Mouse (Mus musculus) heart, postnatal 25 days (tissue): ENCODE results near the gene Slc7a6os. TPM values are rescaled to one million over a fixed set of nuclear protein-coding genes. Genes with fewer than 3 reads are reported as not detected.
"Not testable (repeated sequence)": the region's sequence is repeated elsewhere in the genome, so short reads cannot be mapped to it uniquely, and the experiment has no call there.

Source experiments
- DNase-seq: peaks from one replicate; pipeline ENCODE4 v3.0.0; 2022; ENCODE audit warnings: low spot score
- intact Hi-C: fragments of 180-260 bp; cut with DNase I; formaldehyde crosslinking; loops from one replicate; pipeline ENCODE4 v1.15.1; 2025
- total RNA-seq, 2 experiments: library from RNA; stranded (reverse); gene quantifications; 2 replicates each; pipeline ENCODE4 v1.2.3; 2021

The Slc7a6os gene
- 10 to 100 TPM in 1 of 2 experiments, 1 to 10 TPM in 1; 9.6 to 10.9 TPM for total RNA-seq

DNA sequence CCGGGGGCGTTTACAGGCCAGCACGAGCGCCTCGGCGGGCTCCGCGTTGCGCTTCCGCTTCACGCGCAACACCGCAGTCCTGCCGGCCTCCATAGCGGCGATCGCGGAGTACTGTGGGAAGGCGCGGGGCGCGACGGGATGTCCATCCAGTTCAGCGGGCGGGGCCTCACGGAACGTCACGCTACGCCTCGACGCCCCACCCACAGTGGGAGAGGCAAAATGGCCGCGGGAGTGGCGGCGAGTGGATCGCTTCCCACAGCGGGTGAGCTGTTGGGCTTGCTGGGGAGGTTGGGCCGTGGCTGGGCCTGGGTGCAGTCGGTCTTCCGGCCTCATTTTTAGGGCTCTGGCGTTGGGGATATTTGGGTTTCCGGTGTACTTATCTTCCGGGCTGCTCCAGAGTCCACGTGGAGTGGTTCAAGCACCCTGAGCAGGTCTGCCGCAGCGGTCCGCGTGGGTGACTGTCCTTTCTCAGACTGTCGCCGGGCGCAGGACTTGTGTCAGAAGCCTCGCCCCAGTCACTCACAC lies at the start of gene Slc7a6os, which contains the start of gene Prmt7:
Gene Slc7a6os, minus strand, starts transcription at position 115 of the 525 bp plus-strand sequence.
Gene Prmt7, plus strand, starts transcription at position 116 of the 525 bp plus-strand sequence.
- peak; percentile 89 for DNase-seq
- intact Hi-C loops = loop anchor here (5.0 kb wide), 1 partner anchor 69 kb away; no protein-coding TSS in a partner anchor

DNA sequence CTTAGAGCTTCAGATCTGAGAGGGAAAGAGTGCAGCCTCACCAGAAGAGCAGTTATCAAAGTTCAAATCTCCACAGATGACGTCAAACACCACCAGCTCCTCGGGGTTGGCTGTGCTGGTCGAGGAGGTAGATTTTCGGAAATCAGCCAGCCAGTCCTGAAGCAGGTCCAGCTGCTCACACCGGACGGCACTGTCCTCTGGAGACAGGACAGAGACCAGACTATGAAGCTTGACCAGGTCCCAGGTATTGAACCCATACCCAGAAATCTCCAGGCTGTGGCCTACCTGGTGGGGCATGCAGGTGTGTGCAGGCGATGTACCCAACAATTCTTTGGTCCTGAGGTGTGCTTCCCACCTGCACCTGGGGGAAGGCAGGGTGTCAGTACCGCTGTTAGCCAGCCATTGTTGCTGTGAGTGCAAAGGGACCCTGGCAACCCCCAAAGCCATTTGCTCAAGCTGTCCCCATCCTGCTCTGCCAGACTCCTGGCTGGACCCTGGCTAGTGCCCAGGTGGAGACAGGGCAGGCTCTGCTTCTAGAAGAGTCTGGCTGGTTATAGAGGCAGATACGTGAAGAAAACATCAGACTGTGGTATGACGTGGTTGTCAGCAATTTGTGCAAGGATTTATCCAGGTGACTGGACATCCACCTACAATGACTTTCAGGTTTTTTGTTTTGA lies 49.0 kb upstream of the Slc7a6os start:
- no peak for DNase-seq
- intact Hi-C loops = no loop called here

DNA sequence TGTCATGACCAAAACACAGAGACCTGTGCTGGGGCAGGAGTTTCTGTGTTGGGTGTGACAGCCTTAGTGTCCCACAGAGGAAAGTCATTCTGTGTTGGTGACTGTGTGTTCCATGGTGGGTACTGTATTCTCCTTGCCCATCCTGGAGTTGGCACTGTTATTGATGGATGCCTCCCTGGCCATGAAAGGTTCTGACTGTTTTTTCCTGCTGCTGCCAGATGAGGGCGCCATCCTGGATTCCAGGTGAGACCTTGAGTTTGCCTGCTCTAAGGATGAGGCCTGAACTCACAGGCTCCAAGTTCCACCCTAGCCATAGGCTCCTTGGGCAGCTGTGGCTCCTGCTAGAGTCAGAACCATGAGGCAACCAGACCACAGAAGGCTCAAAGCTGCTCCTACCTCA lies 47.4 kb upstream of the Slc7a6os start:
- no peak for DNase-seq
- intact Hi-C loops = no loop called here

DNA sequence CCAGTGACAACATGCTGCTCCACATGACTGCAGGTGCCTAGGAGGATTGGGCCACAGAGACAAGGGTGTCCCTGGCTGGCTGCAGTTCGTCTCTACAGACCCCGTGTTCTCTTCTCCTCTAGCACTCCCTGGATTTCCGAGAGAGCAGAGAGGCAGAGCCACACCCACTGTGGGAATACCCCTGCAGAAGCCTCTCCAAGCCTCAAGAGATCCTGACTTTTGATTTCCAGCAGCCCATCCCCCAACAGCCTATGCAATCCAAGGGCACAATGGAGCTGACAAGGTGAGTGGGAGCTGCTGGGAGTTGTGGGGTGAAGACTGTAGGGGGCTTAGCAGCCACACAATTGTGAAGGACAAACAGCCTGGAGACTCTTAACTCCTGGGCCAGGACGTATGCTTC lies 39.5 kb upstream of the Slc7a6os start:
- no peak for DNase-seq
- intact Hi-C loops = no loop called here

DNA sequence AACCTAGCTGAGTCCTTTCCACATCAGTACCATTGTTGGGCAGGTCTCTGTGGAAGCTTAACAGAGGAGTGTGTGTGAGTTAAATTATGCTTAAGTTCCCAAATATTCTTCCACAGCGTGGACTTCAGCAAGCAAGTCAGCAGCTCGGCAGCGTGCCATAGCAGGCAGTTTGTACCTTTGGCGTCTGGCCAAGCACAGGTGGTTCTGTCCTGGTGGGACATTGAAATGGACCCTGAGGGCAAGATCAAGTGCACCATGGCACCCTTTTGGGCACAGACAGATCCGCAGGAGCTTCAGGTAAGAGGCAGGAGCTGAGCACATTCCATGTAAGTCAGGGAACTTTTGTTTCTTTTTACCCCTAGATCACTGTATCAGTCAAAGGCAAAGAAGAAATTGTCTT lies 26.4 kb upstream of the Slc7a6os start:
- intact Hi-C loops = no loop called here
- DNase-seq = no peak

DNA sequence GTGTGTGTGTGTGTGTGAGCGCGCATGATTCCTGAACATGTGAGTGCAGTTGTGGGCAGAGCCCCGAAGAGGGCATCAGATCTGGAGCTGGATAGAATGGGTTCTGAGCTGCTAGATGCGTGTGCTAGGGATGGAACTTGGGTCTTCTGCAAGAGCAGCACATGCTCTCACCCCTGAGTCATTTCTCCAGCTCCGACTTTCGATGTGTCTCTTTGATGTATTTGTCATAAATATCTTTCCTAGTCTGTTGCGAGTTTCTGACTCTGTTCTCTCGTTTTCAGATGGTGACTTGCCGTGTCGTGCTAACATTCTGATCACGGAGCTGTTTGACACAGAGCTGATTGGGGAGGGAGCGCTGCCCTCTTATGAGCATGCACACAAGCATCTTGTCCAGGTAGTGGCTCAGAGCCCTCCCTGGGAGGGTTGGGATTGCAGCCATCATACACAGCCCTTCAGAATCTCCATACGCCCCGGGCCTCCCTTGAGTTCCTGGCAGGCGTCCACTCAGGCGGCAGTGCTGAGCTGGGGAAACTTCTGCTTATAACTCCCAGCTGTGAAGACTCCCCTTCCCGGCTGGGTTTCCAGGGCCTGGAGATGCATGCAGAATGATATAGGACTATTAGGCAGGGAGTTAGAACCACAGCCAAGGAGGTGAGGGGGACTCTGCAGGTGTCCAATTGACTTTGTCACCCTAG lies 24.0 kb upstream of the Slc7a6os start:
- intact Hi-C loops = no loop called here
- DNase-seq = no peak

DNA sequence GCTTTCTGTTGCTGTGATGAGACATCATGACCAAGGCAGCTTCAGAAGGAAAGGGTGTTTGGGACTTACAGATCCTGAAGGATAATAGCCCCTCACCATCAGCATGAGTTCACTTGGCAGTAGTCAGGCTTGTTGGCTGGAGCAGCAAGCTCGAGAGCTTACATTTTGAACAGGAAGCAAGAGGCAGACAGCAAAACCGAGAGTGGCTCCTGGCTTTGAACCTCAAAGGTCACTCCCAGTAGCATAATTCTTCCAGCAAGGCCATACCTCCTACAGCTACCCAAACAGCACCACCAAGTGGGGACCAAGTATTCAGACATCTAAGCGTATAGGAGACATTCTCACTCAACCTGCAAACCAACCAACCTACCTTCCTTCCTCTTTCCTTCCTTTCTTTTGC lies 22.0 kb upstream of the Slc7a6os start:
- intact Hi-C loops = no loop called here

DNA sequence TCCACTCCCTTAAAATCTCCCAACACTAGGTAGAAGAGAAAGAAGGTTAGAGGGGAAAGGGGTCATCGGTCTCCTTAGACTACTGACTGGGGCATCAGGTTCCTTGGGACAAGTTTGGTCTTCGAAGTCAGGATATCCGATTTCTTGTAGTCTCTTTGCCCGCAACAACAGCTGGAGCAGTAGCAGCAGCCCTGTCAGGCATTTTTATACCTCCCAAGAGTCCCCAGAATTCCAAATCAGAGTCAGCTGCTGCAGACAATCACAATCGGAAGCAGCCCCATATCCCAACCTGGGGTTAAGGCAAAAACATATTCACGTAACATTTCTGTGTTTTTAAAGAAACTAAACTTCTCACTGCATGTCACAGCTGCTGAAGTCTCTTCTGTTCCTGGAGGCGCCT lies 20.8 kb upstream of the Slc7a6os start:
- intact Hi-C loops = no loop called here
- no peak for DNase-seq

More for the DNA sequence above, 22.0 kb upstream of the Slc7a6os start:
- DNase-seq = no peak

DNA sequence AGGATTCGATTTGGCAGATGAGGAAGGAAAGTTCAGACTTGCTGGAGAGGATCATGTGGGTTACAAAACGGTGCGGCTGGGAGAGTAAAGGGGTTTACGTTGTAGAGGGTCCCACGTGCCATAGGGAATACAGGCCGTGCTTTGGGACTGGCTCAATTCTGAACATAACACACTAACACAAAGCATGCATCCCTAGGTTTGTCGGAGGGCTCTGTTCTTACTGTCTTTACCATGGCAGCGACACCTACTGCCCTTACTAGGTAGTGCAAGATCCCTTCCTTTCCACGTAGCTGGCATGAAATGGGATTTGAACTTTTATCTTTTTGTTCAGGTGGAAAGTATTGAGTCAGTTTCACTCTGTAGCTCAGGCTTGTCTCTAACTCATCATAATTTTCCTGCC lies 15.9 kb upstream of the Slc7a6os start:
- intact Hi-C loops = loop anchor here (1.0 to 5.0 kb wide), 2 partner anchors 86 to 176 kb away; no protein-coding TSS in a partner anchor
- no peak for DNase-seq

DNA sequence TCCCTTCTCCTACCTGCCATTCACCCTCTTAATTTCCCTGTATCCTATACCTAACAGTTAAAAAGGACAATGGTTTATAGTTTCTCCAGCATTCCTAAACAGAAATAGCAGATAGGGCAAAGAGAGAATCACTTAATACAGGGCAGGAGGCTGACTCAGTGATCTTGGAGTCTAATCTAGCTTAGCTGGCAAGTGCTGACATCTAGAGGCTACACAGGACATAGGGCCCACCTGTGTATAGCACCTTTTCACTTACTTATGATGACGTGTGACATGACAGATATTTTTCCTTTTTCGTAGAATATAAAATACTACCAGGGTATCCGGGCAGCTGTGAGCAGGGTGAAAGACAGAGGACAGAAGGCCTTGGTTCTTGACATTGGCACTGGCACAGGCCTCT lies 8.9 kb upstream of the Slc7a6os start:
- no peak for DNase-seq
- intact Hi-C loops = no loop called here

DNA sequence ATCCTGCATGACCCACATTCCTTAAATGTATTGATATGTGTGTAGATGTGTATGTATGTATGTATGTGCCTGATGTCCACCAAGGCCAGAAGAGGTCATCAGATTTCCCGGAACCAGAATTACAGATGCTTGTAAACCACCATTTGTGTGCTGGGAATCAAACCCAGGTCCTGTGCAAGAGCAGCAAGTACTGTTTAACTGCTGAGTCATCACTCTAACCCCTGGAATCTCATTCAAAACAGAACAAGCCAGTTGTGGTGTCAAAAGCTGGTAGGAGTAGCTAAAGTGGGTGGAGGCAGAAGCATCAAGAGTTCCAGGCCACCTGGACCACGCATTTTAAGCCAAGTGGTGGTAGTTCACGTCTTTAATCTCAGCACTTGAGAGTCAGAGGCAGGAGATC lies 3.2 kb upstream of the Slc7a6os start:
- intact Hi-C loops = loop anchor here (5.0 kb wide), 1 partner anchor 72 kb away; no protein-coding TSS in a partner anchor
- no peak for DNase-seq

DNA sequence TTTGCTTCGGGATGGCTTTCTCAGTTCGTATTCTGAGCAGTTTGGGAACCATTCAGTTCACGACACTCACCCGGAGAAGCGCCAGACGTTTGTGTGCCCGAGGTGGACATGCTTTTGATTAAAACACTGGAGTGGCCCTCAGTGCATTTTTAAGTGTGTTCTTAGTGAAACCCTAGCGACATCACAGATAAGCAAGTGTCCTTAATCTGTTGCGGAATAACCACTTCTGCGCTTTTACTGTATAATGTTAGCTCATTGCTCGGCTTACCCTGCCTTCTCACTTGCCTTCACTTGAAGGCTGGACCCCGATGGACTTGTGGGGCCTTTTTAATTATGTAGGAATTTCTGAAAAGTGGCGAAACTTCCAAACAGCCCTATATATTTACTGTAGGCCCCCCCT lies 686 bp upstream of the Slc7a6os start:
- intact Hi-C loops = loop anchor here (5.0 kb wide), 1 partner anchor 69 kb away; no protein-coding TSS in a partner anchor
- no peak for DNase-seq

DNA sequence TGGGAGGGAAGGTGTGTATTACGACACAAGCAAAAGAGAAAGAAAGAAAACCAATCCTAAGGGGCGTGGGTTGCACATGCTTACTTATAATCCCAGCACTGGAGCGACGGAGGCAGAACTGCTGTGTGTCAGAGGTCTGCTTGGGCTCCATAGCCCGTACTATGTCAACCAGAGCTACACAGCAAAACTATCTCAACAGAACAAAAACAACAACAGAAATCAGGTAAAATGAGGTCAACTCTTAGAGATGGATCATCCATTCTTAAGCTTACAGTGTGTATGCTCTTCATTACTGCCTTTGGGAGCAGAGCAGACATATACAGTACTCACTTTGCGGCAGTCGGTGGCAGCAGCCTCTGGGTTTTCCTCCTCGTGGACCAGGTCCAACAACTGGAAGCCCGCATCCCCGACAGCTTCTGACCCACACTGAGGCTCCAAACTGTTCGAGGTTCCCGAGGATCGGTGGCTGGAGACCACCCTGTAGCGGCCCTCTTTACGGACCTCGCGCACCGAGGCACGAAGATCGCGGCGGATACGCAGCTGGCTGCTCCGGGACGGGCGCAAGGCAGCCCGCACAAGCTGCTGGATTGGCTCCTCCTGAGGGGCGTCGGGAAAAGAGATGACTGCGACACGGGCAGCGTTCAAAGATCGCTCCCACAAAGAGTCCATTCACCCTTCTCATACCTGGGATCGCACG lies 552 bp downstream of the Slc7a6os start:
- DNase-seq = no peak
- intact Hi-C loops = loop anchor here (5.0 kb wide), 1 partner anchor 68 kb away; no protein-coding TSS in a partner anchor

DNA sequence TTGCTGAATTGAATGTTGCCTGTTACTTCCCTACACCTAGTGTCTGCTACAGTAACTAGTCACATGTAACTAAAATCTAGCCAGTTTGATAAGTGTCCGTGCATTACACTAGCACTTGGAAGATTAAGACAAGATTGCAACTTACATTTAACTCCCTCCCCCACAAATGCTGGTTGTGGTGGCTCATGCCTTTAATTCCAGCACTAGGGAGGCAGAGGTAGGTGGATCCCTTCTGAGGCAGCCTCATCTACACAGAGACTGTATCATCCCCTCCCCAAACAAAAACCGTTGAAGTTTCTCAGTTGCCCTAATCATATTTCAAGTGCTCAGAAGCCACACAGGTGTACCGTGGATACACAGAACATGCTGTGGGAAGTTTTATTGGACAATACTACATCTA lies 11.1 kb downstream of the Slc7a6os start:
- intact Hi-C loops = loop anchor here (1.0 to 5.0 kb wide), 2 partner anchors 37 to 59 kb away; no protein-coding TSS in a partner anchor
- DNase-seq = not testable (repeated sequence)

DNA sequence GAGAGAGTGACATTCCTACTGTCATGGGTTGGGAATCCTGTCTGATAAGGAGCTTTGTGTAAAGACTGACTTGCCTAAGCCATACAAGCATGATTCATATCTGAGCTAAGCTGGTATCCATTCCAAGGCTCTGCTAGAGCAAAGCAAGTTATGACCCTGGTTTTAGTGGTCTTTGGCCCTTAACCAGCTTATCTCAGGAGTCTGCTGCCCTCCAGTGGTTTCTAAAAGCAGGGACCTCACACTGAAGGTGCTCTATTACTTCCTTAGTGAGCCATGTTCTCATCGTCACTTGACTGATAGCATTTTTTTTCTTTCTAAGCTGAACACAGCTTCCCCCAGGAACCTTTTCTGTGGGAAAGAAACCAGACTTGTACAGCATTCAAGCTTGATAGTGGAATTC lies 12.0 kb downstream of the Slc7a6os start:
- intact Hi-C loops = loop anchor here (1.0 to 5.0 kb wide), 2 partner anchors 36 to 58 kb away; no protein-coding TSS in a partner anchor
- no peak for DNase-seq

DNA sequence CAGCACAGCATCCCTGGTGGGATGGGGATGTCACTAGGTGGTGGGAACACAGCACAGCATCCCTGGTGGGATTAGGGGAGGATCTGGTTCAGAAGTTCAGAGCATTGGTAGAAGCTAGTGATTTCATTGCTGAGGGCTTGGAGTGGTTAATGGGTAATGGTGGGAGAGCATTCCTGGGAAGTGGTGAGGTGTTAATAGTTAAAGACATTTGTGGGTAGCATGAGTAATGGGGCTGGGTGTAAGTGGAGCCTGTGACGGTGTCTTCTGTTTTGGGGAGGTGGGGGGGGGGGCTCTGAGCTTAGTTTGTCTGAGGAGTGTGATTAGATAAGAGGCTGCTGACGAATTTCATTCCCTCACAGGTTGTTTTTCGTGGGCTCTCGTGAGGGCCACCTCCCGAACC lies 16.7 kb downstream of the Slc7a6os start:
- DNase-seq = no peak
- intact Hi-C loops = no loop called here

DNA sequence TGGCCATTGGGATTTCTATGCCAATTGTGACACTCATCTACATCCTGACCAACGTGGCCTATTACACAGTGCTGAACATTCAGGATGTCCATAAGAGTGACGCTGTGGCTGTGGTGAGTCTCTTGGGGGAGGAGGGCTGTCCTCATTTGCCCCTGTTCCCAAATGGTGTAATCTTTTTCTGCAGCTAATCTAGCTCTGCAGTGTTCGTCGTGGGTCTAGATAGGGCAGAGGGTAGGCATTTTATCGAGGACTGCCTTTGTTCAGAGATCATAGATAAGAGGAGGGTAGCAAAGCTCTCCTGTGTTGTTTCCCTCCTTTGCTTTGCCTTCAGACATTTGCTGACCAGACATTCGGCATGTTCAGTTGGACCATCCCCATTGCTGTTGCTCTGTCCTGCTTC lies 17.6 kb downstream of the Slc7a6os start:
- intact Hi-C loops = no loop called here
- no peak for DNase-seq

DNA sequence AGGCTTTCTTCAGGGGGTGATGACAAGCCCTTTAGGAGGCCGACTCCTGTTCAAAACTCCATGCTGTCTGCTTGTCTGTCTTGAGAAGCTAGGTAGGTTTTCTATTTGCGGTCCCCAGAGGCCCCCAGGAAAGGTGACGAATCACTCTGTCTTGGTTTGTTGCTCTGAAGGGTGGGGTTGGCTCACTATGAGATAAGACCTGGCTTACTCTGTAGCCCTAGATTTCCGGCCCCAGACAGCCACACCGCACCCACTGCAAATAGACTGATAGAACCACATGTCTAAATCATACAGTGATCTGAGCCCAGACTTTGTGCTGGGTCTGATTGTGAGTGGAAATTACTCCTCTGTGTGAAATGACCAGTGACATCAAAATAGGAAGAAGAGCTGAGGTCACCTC lies 19.1 kb downstream of the Slc7a6os start:
- no peak for DNase-seq
- intact Hi-C loops = no loop called here

DNA sequence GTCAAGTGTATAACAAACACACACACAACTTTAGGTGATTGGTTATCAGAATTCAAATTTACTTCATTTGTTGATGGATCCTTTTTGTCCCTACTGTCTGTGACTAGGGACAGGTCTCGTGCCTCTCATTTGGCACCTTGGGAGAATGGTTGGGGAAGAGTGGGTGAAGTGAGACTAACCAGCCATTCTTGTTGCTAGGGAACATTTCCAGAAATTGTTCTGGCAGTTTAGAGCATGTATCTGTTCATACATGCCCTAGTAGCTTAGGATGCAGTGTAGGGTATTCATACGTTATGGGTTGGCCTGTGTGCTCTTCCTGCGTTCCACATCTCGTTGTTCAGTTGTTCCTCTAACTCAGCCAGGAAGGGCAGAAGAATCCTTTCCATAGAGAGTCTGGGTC lies 21.6 kb downstream of the Slc7a6os start:
- intact Hi-C loops = no loop called here
- no peak for DNase-seq

DNA sequence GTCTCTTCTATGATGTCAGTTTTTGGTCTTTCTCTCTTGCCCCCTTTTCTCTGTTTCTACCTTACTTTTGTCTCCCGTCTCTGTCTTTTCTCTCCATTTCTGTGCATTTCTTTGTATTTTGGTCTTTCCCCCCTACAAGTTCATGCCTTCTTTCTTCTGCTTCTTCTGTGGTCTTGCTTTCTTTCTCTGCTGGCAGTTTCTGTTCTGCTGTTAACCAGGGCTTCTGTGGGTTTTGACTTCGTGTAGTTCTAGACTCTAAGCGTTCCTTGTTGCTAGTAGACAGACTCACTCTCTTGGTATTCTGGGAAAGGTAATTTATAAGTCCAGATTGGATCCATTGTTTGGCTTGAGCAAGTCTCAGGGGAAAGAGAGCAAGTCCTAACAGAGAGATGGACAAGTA lies 24.3 kb downstream of the Slc7a6os start:
- no peak for DNase-seq
- intact Hi-C loops = no loop called here
